Mouse (Mus musculus): Measurements from ENCODE around the gene Adcy5. TPM values are rescaled to one million over a fixed set of nuclear protein-coding genes. Genes with fewer than 3 reads are reported as not detected.

Adcy5 gene
- polyA plus RNA-seq, 1 experiment = 2.0 TPM

DNA sequence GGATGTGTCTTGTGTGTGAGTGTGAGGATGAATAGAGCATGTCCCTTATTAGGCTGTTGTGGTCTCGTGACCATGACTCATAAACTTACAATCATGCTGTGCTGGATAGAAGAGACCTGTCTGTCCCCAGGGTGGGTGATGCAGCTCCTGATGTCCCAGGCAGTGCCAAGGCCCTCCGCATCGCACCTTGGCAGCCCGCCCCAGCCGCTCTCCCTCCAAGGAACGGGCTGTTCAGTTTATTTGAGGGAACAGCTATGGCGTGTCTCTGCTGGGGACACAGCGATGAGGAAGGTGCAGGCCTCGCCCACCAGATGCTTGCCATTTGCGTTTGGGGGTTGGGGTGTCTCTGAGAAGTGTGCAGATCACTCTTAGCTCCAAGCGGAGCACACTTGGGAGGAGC lies 28.5 kb downstream of the Adcy5 start:
- Histone ChIP-seq H3K27ac (ENCODE audit: control insufficient read depth, insufficient read depth, low read depth, low read length, poor library complexity) (no peak overlapping the region; the same call in 1 of the 2 replicates), H3K4me1 (ENCODE audit: control insufficient read depth, insufficient read depth, low read length) (no peaks in the 10 kb centered on the region), H3K4me3 (replicated peaks; ENCODE audit: control insufficient read depth, low read depth, low read length) (no peak overlapping the region)
- 73% methylated on average over 11 of the region's 11 CpGs for WGBS
- TF ChIP-seq POLR2A (IDR thresholded peaks at IDR 0.05; ENCODE audit: borderline replicate concordance, control insufficient read depth, low read depth, low read length) = no peak
- no peak for TF ChIP-seq CTCF (IDR thresholded peaks at IDR 0.05; ENCODE audit: control insufficient read depth, insufficient read depth, low read length)

- TF ChIP-seq CTCF (IDR thresholded peaks at IDR 0.05; ENCODE audit: control insufficient read depth, insufficient read depth, low read length) (no peak), POLR2A (IDR thresholded peaks at IDR 0.05; ENCODE audit: borderline replicate concordance, control insufficient read depth, low read depth, low read length) (no peak)
- 57% methylated on average over 4 of the region's 4 CpGs for WGBS
- no peak overlapping the region for H3K4me3 ChIP-seq (replicated peaks; ENCODE audit: control insufficient read depth, low read depth, low read length)
- H3K27ac ChIP-seq (ENCODE audit: control insufficient read depth, insufficient read depth, low read depth, low read length, poor library complexity) = no peak overlapping the region
- H3K4me1 ChIP-seq (ENCODE audit: control insufficient read depth, insufficient read depth, low read length) = no peaks in the 10 kb centered on the region
Measured at GRCm38 (mm10) chr16:35188111-35188510, 33.4 kb downstream of the Adcy5 start.

GRCm38 (mm10) chr16:35189420-35190141 lies 34.9 kb downstream of the Adcy5 start:
- TF ChIP-seq POLR2A (IDR thresholded peaks at IDR 0.05; ENCODE audit: borderline replicate concordance, control insufficient read depth, low read depth, low read length) (no peak), CTCF (IDR thresholded peaks at IDR 0.05; ENCODE audit: control insufficient read depth, insufficient read depth, low read length) (no peak)

DNA sequence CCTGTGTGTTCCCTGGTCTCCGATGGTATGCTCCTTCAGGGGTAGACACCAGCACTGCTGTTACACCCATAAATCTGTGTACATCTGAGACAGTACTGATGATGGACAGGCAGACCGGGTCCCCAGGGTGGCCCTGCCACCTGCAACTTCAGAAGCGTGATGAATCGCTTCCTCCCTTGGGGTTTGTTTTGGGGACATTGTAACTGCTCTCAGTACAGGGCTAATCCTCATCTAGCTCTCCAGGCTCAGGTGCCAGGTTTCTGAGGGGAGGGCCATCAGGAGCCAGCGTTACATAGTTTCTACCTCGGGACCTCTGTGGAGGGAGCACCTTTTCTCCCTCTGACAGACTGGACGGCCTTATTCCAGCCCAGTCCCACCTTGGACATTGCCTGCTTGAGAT lies 36.1 kb downstream of the Adcy5 start:
- Histone ChIP-seq H3K4me3 (replicated peaks; ENCODE audit: control insufficient read depth, low read depth, low read length) (no peak overlapping the region), H3K4me1 (ENCODE audit: control insufficient read depth, insufficient read depth, low read length) (no peaks in the 10 kb centered on the region), H3K27ac (ENCODE audit: control insufficient read depth, insufficient read depth, low read depth, low read length, poor library complexity) (no peak overlapping the region)
- 56% methylated on average over 7 of the region's 7 CpGs for WGBS
- TF ChIP-seq POLR2A (IDR thresholded peaks at IDR 0.05; ENCODE audit: borderline replicate concordance, control insufficient read depth, low read depth, low read length) (no peak), CTCF (IDR thresholded peaks at IDR 0.05; ENCODE audit: control insufficient read depth, insufficient read depth, low read length) (no peak)

More at GRCm38 (mm10) chr16:35189420-35190141, 34.9 kb downstream of the Adcy5 start:
- Histone ChIP-seq H3K27ac (ENCODE audit: control insufficient read depth, insufficient read depth, low read depth, low read length, poor library complexity) (no peak overlapping the region), H3K4me3 (replicated peaks; ENCODE audit: control insufficient read depth, low read depth, low read length) (no peak overlapping the region), H3K4me1 (ENCODE audit: control insufficient read depth, insufficient read depth, low read length) (no peaks in the 10 kb centered on the region)
- 79% methylated on average over 11 of the region's 11 CpGs for WGBS

DNA sequence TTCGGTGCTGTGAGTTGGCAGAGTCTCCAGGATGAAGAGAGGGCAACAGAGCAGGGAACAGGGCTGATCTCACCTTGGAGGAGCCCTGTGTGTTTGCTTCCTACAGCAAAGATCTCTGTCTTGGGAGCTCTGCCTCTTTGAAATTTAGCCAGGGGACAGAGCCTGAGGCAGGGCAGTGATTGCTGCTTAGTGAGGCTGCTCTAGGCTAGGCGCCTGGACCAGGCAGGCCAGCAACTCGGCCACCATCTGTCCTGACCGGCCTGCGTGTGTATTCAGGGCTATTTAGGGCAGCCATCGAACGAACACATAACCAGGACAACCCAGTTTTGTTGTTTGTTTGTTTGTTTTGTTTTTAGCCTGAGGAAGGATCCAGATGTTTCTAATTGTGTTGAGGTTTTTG lies 36.6 kb downstream of the Adcy5 start:
- H3K4me1 ChIP-seq (ENCODE audit: control insufficient read depth, insufficient read depth, low read length) = no peaks in the 10 kb centered on the region
- no peak overlapping the region for H3K27ac ChIP-seq (ENCODE audit: control insufficient read depth, insufficient read depth, low read depth, low read length, poor library complexity)
- TF ChIP-seq CTCF (IDR thresholded peaks at IDR 0.05; ENCODE audit: control insufficient read depth, insufficient read depth, low read length) = no peak
- TF ChIP-seq POLR2A (IDR thresholded peaks at IDR 0.05; ENCODE audit: borderline replicate concordance, control insufficient read depth, low read depth, low read length) = no peak
- H3K4me3 ChIP-seq (replicated peaks; ENCODE audit: control insufficient read depth, low read depth, low read length) = no peak overlapping the region
- WGBS = 83% methylated on average over 7 of the region's 7 CpGs

GRCm38 (mm10) chr16:35192471-35192870 lies 37.8 kb downstream of the Adcy5 start:
- H3K27ac ChIP-seq (ENCODE audit: control insufficient read depth, insufficient read depth, low read depth, low read length, poor library complexity) = no peak overlapping the region

DNA sequence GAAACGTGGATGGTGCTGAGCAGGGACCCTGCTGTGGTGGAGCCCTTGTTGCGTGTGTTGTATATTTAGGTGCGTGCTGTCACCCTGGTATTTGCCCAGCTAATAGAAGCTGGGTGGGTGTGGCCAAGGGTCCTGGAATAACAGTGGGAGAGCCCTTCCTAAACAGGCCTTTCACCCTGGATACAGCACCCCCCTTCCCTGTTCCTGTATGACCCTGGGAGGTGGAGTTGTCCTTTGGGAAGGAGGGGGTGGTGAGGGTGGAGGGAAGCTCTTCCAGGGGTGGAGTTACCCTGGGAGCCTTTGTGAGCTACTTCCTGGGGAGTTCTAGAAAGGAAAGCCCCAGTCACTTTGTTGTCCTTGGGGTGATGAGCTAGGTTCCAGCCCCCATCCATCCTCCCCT lies 38.7 kb downstream of the Adcy5 start:
- TF ChIP-seq POLR2A (IDR thresholded peaks at IDR 0.05; ENCODE audit: borderline replicate concordance, control insufficient read depth, low read depth, low read length) (no peak), CTCF (IDR thresholded peaks at IDR 0.05; ENCODE audit: control insufficient read depth, insufficient read depth, low read length) (no peak)
- H3K4me3 ChIP-seq (replicated peaks; ENCODE audit: control insufficient read depth, low read depth, low read length) = no peak overlapping the region
- H3K4me1 ChIP-seq (ENCODE audit: control insufficient read depth, insufficient read depth, low read length) = no peaks in the 10 kb centered on the region
- no peak overlapping the region for H3K27ac ChIP-seq (ENCODE audit: control insufficient read depth, insufficient read depth, low read depth, low read length, poor library complexity)
- 81% methylated on average over 3 of the region's 3 CpGs for WGBS

More at GRCm38 (mm10) chr16:35192471-35192870, 37.8 kb downstream of the Adcy5 start:
- H3K4me1 ChIP-seq (ENCODE audit: control insufficient read depth, insufficient read depth, low read length) = no peaks in the 10 kb centered on the region
- no peak overlapping the region for H3K4me3 ChIP-seq (replicated peaks; ENCODE audit: control insufficient read depth, low read depth, low read length)
- TF ChIP-seq POLR2A (IDR thresholded peaks at IDR 0.05; ENCODE audit: borderline replicate concordance, control insufficient read depth, low read depth, low read length) = no peak
- TF ChIP-seq CTCF (IDR thresholded peaks at IDR 0.05; ENCODE audit: control insufficient read depth, insufficient read depth, low read length) = no peak
- 86% methylated on average over 4 of the region's 4 CpGs for WGBS

DNA sequence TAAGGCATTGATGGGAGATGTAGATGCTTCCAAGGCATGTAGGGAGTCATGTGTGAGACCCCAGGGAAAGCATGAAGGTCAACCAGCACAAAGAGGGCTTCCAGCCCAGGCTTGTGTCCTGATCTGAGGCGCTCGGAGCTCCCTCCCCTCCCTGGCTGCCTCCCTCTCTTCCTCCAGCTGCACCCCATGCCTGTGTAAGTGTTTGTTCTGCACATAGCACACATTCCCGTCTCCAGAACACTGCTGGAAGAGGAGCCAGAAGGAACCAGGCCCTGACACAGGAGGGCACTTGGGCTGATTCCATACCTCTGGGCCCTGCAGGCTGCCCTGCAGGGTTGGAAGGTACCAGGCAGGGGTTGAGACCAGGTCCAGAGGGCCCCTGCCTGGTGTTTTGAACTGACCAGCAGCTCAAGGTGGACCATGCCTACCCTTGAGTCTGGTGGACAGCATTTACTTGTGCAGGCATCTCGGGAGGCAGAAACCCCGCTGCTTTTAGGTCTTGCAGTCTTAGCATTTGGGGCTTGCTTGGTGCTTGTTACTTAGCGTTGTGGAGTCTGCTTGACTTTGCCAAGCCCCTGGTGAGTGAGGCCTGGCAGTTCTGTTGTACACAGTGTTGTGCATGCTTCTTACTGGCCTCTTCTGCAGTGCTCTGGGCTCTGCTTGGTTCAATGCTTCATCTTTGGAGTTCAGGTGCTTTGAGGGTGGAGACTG lies 45.2 kb downstream of the Adcy5 start:
- WGBS = 77% methylated on average over 6 of the region's 6 CpGs
- Histone ChIP-seq H3K4me3 (replicated peaks; ENCODE audit: control insufficient read depth, low read depth, low read length) (no peak overlapping the region), H3K4me1 (ENCODE audit: control insufficient read depth, insufficient read depth, low read length) (no peaks in the 10 kb centered on the region), H3K27ac (ENCODE audit: control insufficient read depth, insufficient read depth, low read depth, low read length, poor library complexity) (no peak overlapping the region; the same call in 1 of the 2 replicates)
- no peak for TF ChIP-seq CTCF (IDR thresholded peaks at IDR 0.05; ENCODE audit: control insufficient read depth, insufficient read depth, low read length)
- TF ChIP-seq POLR2A (IDR thresholded peaks at IDR 0.05; ENCODE audit: borderline replicate concordance, control insufficient read depth, low read depth, low read length) = no peak
